Mouse (Mus musculus): Measurements from ENCODE around the gene Cntnap1.

Gene Cntnap1

DNA sequence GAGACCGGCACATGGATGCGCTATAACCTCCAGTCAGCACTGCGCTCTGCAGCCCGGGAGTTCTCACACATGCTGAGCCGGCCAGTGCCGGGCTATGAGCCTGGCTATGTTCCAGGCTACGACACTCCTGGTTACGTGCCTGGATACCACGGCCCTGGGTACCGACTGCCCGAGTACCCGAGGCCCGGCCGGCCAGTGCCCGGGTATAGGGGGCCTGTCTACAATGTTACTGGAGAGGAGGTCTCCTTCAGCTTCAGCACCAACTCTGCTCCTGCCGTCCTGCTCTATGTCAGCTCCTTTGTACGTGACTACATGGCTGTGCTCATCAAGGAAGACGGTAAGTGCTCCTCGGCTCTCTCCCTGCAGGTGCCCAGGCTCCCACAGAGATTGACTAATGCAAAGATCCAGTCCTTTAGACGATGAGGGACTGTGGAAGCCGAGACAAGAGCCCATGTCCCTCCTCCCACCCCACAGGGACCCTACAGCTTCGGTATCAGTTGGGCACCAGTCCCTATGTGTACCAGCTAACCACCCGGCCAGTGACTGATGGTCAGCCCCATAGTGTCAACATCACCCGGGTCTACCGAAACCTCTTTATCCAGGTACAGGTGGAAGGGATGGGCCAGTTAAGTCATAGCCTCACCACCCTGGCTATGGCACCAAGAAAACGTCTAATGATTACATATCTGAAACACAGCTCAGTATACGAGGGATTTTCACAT lies 16.4 kb downstream of the Cntnap1 start:
- DNase-seq, result no peak

- DNase-seq, result no peak
Measured at GRCm38 (mm10) chr11:101187541-101187940, 17.2 kb downstream of the Cntnap1 start.

DNA sequence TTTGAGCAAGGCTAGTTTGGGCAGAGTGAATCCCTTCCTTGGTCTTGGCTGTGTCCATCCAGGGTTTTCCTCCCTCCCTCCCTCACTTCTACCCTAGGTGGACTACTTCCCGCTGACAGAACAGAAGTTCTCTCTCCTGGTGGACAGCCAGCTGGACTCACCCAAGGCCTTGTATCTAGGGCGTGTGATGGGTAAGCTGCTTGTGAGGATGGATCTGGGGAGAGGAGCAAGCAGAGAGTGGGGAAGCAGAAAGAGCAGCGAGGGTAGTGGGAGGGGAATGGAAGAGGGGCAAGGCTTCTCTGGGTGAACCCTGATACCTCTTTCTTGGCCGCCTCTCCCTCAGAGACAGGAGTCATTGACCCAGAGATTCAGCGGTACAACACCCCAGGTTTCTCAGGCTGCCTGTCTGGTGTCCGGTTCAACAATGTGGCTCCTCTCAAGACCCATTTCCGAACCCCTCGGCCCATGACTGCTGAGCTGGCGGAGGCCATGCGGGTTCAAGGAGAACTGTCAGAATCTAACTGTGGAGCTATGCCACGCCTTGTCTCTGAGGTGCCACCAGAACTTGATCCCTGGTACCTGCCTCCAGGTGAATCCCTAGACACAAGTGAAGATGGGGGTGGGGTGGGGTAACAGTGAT lies 18.0 kb downstream of the Cntnap1 start:
- no peak for DNase-seq

- DNase-seq, result peak; percentile 87
Measured at GRCm38 (mm10) chr11:101189495-101190180, 19.3 kb downstream of the Cntnap1 start.

DNA sequence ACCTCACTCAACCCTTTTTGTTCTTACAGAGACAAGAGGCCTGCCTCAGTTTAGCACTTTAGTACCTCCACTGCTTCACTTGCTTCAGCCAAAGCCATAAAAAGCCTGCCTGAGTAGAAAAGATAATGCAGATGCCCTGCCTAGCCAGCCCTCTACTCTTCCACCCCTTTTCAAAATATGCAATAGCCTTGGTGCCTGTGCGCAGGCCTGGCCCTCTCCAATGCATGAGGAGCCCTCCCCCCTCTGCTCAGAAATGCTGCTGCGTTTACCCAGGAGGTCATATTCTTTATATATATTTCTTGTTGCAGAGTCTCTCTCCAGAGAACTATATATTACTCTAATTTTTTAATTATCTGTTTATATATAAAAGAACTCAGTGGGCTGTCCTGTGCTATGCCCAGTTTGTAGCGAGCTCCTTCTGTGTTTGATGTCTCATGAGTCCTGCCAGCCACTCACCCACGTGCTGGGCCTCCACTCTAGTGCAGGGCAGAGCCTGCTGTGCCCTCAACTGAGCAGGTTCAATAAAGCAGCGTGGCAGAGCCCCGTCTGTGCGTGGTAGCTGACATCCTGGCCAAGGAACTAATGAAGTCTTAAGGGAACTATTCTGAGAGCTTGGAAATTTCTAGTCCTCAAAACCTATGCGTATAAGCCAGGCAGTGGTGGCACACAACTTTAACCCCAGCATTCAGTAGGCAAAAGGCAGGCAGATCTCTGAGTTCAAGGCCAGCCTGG lies 20.0 kb downstream of the Cntnap1 start:
- no peak for DNase-seq

- peak; percentile 66 for DNase-seq
Measured at GRCm38 (mm10) chr11:101190913-101191907, 20.9 kb downstream of the Cntnap1 start.

GRCm38 (mm10) chr11:101191919-101192470 lies 21.7 kb downstream of the Cntnap1 start:
- no peak for DNase-seq

GRCm38 (mm10) chr11:101192646-101193045 lies 22.3 kb downstream of the Cntnap1 start:
- DNase-seq, result no peak

- no peak for DNase-seq
Measured at GRCm38 (mm10) chr11:101193076-101193475, 22.8 kb downstream of the Cntnap1 start.

GRCm38 (mm10) chr11:101194137-101194536 lies 23.8 kb downstream of the Cntnap1 start:
- DNase-seq, result no peak

DNA sequence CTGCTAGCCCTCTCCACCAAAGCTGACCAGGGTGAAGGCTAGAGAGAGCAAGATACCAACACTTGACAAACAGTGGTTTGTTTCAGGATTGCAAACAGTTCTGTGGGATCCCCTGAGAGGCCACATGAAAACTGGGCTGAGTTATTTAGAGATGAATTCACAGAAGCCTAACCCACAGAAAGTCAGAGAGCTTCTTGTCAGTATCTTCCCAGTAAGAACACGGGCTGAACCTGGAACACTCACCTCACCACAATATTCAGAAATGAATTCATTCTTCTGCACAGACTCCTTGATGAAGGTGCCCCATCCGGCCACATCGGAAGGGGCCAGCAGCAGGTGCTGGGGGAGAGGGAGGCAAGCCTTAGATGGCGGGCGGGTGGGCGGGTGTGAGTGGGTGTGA lies 24.3 kb downstream of the Cntnap1 start:
- DNase-seq, result no peak

DNA sequence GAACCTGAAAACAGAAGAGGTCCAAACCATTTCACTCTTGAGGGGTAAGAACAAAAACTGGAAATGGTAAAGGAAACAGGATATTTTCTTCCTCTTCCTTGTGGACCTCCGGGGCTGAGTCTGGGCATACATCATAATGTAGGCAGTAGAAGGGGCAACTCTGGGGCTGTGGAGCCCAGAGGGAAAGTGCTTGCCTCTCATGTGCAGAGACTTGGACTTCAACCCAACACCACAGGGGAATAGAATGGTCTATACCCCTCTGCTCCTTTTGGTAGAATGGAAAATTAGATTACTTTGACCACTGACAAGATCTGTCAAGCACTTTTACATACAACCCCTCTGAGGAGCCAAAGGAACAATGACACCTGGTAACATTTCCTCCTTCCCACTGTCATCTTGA lies 24.8 kb downstream of the Cntnap1 start:
- DNase-seq, result no peak

GRCm38 (mm10) chr11:101195571-101195970 lies 25.2 kb downstream of the Cntnap1 start:
- no peak for DNase-seq

DNA sequence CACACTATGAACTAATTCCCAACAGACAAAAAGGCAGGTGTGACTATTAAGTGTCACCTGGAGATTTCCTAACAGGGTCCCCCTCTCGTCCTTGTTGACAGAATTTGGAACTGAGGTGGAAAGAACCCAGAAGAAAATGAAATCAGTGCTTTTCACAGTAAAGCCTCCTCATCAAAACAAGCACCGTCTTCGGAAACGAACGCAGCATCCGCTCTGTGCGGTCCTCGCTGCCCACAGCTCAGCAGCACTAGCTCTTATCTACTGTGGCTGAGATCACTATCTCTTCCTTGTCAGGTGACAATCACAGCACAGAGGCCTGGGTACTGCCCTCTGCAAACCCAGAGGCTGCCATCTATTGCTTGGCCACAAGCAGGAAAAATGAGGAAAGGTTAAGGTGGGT lies 25.9 kb downstream of the Cntnap1 start:
- DNase-seq, result no peak

- no peak for DNase-seq
Measured at GRCm38 (mm10) chr11:101199555-101199954, 29.2 kb downstream of the Cntnap1 start.

GRCm38 (mm10) chr11:101200986-101201385 lies 30.7 kb downstream of the Cntnap1 start:
- no peak for DNase-seq

DNA sequence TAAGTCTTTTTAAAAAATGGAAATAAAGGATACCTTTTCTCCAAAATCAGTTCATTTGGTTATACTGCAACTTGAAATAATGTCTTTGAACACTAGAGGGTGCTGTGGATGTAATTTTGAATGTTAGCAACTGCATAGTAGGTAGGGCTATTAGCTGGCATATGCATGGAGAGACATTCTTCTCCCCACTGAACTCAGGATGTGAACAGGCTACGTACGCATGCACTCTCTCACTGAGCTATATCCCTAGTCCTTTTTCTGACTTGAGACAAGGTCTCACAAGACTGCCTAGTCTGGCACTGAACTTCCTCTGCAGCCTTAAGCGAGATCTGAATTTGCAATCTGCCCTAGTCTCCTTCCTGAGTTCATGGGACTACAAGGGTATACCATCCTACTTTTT lies 41.6 kb downstream of the Cntnap1 start:
- no peak for DNase-seq

- no peak for DNase-seq
Measured at GRCm38 (mm10) chr11:101216936-101217335, 46.6 kb downstream of the Cntnap1 start.

- no peak for DNase-seq
Measured at GRCm38 (mm10) chr11:101218436-101219055, 48.2 kb downstream of the Cntnap1 start.

- no peak for DNase-seq
Measured at GRCm38 (mm10) chr11:101220853-101221252, 50.5 kb downstream of the Cntnap1 start.

DNA sequence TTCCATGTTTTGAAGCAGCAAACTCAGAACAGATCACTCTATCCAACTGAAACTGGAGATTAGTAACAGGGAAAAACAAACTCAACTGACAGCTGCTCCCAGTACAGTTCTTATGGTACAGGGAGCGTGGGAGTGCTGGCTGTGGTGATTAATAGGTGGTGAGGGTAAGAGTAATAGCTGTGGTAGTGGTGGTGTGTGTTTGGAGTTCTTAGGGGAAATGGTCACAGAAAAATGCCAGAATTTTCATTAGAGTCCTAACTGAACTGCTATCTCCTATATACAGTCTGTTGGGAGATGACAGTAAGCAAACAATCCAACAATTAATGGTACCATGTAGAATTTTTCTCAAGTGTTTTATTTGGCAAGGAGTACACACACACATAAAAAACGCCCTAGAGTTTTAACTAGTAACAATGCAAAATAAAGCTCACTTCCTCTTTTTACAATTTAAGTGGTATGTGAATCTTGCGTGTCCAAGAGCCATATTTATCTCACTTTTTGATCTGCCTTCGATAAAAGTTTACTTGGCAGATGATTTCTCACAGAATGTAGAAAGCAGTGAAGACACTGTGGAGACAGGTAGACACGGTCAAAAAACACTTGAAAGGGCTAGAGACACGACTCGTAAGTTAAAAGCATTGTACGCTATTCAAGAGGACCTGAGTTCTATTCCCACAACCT lies 51.1 kb downstream of the Cntnap1 start:
- DNase-seq, result peak; percentile 53
